Mouse (Mus musculus) cerebellum, postnatal 25 days (tissue): ENCODE results near the gene Nr2c1.
A peak's percentile ranks its signal among the peaks of the same experiment; 100 is the strongest.

Source experiments
- DNase-seq, 2 experiments: peaks; one replicate each; pipeline ENCODE4 v3.0.0; 2021; ENCODE audit warnings: mixed read lengths in 2 of 2

Nr2c1 gene

DNA sequence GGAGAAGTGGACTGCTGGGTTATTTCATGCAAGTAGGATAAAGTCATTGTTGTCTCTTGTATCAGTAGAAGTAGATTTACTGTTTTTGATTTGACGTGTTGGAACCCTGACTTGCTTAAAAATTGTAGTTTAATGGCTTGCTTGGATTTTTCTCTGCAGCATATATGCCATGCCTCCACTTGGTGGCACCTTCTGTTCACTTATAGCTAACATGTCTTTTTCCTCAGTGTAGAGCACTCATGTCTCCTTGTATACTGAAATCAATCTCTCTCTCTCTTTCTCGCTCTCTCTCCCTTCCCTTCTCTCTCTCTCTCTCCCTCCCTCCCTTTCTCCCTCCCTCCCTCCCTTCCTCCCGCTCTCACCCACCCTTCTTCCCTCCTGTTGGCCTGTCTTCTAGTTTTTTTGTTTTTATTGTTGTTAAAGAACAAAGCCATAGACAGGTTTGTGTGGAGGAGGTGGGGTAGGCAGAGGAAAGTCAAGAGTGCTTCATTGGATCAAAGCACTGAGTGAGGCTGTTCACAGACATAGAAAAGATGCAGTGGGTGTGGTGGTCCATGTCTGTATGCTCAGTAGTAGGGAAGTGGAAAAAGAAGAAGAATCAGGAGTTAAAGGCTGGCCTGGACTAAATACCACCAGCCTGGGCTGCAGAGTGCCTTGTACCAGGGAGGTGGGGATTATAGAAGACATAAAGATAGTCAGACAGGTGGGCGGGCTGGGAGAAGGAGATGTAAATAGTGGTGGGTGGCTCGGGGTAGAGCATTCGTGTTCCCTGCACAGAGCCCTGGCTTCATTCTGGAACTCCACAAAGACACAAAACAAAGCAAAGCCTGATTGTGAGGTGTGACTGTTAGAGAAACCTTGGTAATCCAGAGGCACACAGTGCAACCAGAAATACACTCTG, 63.1 kb downstream of the Nr2c1 start:
- DNase-seq, result no peak

DNA sequence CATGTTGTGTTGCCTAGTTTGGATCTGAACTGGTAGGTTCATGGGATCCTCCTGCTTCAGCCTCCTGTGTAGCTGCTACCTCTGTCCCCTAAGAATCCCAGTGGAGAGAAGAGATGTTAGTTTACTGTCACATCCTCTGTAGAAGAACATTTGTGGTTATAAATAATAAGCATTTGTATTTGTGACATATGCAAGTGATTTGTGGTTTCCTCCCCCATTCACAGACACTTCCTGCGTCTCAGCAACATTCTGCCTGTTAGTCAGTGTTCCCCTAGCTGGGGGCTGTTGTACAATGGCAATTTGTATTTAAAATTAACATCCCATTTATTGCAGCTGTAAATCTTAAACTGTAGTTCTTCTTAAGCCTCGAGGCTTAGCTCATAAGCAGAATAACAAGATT, 63.9 kb downstream of the Nr2c1 start:
- DNase-seq, result no peak

DNA sequence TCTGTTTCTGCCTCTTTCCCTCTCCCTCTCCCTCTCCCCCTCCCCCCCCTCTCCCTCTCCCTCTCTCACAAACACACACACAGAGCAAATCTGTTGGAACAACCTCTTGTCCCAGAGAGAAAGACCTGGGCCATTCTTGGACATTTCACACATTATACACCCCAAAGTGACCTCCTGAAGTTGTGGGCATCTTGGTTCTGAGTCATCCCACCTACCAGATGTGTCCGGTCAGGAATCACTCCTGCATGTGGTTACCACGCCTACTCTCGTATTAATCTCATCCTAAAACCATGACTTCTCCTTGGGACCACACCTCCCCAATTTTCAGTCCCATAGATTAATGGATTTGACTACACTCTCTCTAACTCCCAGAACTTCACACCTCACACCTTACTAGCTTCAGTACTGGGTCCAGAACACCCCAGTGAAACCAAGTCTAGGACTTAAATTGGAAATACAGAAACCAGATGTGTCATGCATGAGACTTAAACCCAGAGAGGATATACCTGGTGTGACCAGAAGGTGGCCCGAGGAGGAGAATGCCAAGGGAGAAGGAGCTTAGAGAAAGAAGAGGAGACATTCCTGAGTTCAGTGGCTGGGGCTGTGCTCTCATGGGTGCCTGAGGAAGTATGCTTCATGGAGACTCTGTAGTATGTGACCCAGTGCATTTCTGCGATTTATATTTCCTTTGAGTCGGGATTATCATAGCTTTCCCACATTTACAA, 77.4 kb downstream of the Nr2c1 start:
- no peak for DNase-seq

DNA sequence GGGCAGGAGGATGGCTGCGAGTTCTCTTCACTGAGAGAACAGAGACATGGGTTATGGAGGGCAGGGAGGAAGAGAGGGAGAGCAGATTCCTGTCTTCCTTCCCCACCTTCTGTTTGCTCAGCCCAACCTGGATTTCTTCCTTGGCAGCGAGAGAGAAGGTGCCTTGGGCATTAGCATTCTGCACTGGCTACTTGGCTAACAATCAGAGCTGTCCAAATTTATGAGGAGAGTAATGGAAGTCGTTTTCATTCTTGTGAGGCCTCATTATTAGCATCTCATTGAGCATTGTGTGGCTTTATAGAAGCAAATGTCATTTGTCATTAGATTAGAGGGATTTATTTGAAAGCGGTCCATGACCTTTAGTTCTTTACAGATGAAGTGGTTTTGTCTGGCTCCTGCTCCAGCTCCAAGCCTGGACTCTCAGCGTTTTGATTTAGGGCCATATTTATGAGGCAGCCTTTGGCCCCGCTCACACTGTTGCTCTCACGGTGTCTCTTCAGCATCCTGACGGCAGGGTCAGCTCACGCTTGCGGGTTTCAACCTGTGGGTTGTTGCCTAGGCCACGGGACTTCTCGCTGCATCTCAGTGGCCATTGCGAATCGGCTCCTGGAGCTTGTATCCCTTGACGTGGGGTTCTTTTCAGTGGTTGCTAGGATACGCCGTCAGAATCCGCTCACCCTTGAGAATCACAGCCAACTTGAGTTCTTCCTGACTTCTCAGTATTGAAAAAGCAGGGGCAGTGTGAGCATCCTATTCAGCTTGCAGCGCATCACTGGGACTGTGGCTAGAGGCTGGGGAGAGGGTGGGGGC, 82.6 kb downstream of the Nr2c1 start:
- peak; percentile 39 to 46 for DNase-seq

DNA sequence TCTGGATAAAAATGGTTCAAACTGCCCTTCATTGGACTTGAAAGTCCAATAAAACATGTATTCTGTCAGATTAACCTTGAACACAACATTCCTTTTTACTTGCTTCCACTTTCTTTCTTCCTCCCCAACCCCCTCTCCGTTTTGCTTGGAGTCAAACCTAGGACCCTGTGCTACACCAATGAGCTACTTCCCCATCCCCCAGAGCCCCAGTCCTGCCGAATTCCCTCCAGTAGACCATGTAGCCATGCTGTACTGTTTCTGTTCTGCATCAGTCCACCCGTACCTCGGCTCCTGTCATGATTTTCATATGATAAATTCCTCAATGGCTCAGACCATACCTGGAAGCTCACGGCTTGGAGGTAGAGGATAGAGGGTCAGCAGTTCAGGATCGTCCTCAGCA, 83.2 kb downstream of the Nr2c1 start:
- no peak for DNase-seq

DNA sequence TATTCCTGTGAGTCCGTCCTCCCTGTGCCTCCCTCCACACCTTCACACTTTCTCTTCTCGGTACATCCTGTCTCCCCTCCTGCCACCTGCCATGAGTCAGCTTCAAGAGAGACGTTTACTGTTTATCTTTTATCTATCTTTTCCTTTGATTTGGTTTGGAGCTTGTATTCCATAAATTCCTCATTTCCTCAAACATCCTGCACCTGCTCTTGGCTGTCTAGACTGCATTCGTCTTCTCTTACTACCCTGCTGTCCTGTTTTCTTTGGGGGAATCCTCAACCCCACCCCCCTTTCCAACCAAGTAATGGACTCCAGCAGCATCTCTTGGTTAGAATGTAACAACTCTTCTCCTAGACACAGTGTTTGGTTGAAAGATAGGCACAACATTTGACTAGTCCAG, 87.4 kb downstream of the Nr2c1 start:
- DNase-seq, result no peak

DNA sequence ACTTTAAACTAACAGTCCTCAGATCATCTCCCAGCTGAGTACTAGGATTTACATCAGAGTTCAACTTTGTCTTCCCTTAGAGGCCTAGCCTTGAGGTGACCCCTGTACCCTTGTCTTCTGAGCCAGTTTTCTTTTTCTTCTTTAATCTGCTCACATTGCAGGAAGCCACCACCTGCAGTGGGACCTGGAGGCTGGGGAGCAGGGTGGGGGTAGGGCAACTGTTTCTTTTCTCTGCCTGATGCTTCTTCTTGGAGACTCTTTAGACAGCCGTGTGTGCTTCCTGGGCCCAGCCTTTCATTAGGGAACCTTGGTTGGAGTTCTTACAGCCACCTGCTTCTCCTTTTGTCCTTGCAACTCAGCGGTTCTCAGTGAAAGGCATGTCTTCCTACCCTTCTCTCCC, 93.5 kb downstream of the Nr2c1 start:
- no peak for DNase-seq
